Mouse (Mus musculus) G1E (cell line): Measurements from ENCODE around the gene Adgrl2. TPM values are rescaled to one million over a fixed set of nuclear protein-coding genes. Genes with fewer than 3 reads are reported as not detected.

Source experiments
- ATAC-seq: 2 replicates; pipeline ENCODE4 v1.8.0; 2016; ENCODE audit warnings: mild to moderate bottlenecking; ENCODE audit not compliant: insufficient number of reproducible peaks, poor library complexity, low FRiP score, severe bottlenecking; ENCODE audit errors: extremely low read depth
- DNase-seq: peaks from one replicate; pipeline ENCODE4 v3.0.0; 2012; ENCODE audit warnings: low spot score
- H3K27me3 ChIP-seq: 2 replicates; pipeline ENCODE4 v1.6.1; 2012; ENCODE audit warnings: mild to moderate bottlenecking, low read length, inconsistent platforms; ENCODE audit not compliant: insufficient read depth
- H3K36me3 ChIP-seq: replicated peaks from 2 replicates; pipeline ENCODE3; 2012; ENCODE audit warnings: mild to moderate bottlenecking, inconsistent platforms
- H3K4me1 ChIP-seq: 2 replicates; pipeline ENCODE4 v1.6.1; 2012; ENCODE audit warnings: low read depth, low read length, inconsistent platforms, mixed read lengths; ENCODE audit not compliant: insufficient read depth
- H3K4me3 ChIP-seq: 2 replicates; pipeline ENCODE4 v1.5.1; 2012; ENCODE audit warnings: low read depth, mild to moderate bottlenecking, inconsistent platforms, low read length, moderate library complexity, mixed read lengths
- H3K9me3 ChIP-seq: replicated peaks from 2 replicates; pipeline ENCODE4 v1.6.1; 2012; ENCODE audit warnings: inconsistent platforms
- CTCF ChIP-seq: IDR thresholded peaks from 2 replicates; pipeline ENCODE4 v1.5.1; 2012; ENCODE audit warnings: low read depth, low read length, inconsistent platforms, mixed read lengths
- POLR2AphosphoS5 ChIP-seq: IDR thresholded peaks from 2 replicates; pipeline ENCODE4 v1.6.1; 2012; ENCODE audit warnings: low read depth, low read length, inconsistent platforms; ENCODE audit not compliant: insufficient replicate concordance
- TAL1 ChIP-seq: conservative IDR thresholded peaks from 2 replicates; pipeline ENCODE4 v1.6.1; 2012; ENCODE audit warnings: low read depth, low read length, inconsistent platforms, mixed read lengths
- polyA plus RNA-seq: library from polyadenylated mRNA; stranded (reverse); fragments of >175 nt; gene quantifications from 2 replicates; pipeline ENCODE4 v1.2.3, GENCODE M21; 2012
- total RNA-seq, 2 experiments: library from RNA; stranded (forward) in 1 of 2; stranded (reverse) in 1 of 2; fragments of 200-1000 nt in 1 of 2; fragments of >200 nt in 1 of 2; fragmentation: Nextera tagmentation in 1 of 2; gene quantifications; 2 replicates each; pipeline ENCODE4 v1.2.3; 2014 to 2017

Gene Adgrl2
- total and polyA plus RNA-seq, 3 experiments = 0.38 TPM; not detected in 2

DNA sequence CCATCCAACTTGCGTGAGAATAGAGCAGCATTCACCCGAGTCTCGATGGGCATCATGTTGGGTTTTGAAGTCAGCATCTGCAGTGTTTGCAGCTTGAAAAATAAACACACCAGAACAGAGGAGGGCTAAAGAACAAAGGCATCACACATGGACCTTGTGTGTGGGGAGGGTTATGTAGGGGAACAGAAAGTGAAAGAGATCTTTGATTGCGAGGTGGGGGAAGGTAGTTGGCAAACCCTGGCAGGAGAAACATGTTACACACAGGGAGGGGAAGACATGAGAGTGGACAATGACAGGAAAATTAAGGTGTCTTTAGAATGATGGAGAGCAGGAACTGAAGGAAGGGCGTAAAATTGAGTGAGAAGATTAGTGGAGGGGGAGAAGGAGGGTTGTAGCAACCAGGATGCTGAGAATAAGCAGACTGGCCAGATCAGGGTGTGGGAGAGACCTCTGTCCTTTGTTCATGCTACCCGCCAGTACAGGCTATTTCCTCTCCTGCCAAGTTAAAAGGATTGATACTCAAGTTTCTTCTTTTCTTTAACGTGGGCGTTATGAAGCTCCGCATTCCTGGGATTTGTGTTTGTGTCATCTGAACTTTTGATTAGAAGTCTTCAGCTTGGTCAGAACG, 197.0 kb downstream of the Adgrl2 start:
- no peaks in the 10 kb centered on the region for H3K36me3 ChIP-seq
- ATAC-seq (no peak), DNase-seq (no peak)

GRCm38 (mm10) chr3:148770310-148770709, 220.0 kb downstream of the Adgrl2 start:
- ATAC-seq = no peak
- TF ChIP-seq TAL1 = no peak
- TF ChIP-seq POLR2AphosphoS5 = no peak
- no peak for TF ChIP-seq CTCF
- DNase-seq = no peak

More for the DNA sequence above, 197.0 kb downstream of the Adgrl2 start:
- peaks cover 43% of the 10 kb centered on the region for H3K9me3 ChIP-seq
- no peaks in the 10 kb centered on the region for H3K4me1 ChIP-seq
- no peak overlapping the region for H3K4me3 ChIP-seq
- no peaks in the 10 kb centered on the region for H3K27me3 ChIP-seq
- TF ChIP-seq TAL1 = no peak

More at GRCm38 (mm10) chr3:148770310-148770709, 220.0 kb downstream of the Adgrl2 start:
- Histone ChIP-seq H3K27me3 (no peaks in the 10 kb centered on the region), H3K36me3 (no peaks in the 10 kb centered on the region), H3K4me3 (no peak overlapping the region), H3K4me1 (no peaks in the 10 kb centered on the region), H3K9me3 (peaks cover 6% of the 10 kb centered on the region)
